Comparison of ENCODE assay signal across 15 mouse cellular contexts in the genomic region with DNA sequence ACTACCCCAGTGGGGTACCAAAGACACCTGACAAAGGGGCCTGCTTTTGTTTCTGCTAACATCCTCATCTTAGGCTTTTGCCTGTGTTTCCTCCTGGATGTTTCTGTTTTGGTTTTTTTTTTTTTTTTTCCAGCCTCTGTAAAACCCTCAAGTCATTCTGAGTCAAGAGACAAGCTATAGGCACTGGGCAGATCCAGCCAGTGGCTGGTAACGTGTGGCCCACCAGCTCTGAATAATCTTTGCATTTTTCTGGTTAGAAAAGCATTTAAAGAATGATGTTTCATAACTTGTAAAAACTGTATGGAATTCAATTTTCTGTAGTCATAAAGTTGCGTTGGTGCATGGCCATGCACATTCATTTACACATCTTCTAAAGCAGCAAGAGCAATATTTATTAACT.
"Had no signal": no experiment of that assay in that cellular context is flagged by ENCODE, and none has a peak within 500 bp of the region (broad histone marks: within the 10 kb centered on the region; RNA-seq: fewer than 3 reads in every experiment).

No protein-coding gene starts in this region.

- H3K9ac ChIP-seq: liver, embryonic 14.5 days; liver, postnatal 0 days; lung, embryonic 14.5 days; midbrain, embryonic 12.5 days; midbrain, embryonic 15.5 days; neural tube, embryonic 13.5 days had no signal

- ATAC-seq: liver, postnatal 0 days; lung, postnatal 0 days; midbrain, embryonic 15.5 days had no signal

- H3K4me1 ChIP-seq: midbrain, embryonic 12.5 days; midbrain, embryonic 15.5 days; neural tube, embryonic 13.5 days had no signal

- H3K4me2 ChIP-seq: liver, embryonic 11.5 days; lung, embryonic 14.5 days; midbrain, embryonic 12.5 days; midbrain, embryonic 15.5 days; neural tube, embryonic 13.5 days had no signal

- H3K4me3 ChIP-seq: midbrain, embryonic 12.5 days; midbrain, embryonic 15.5 days; neural tube, embryonic 13.5 days had no signal

- DNase-seq: kidney, adult 18-20 months; kidney, adult 9 months; kidney, postnatal 14 days; kidney, postnatal 4 days; liver, postnatal 0 days; lung, embryonic 14.5 days; right cerebral cortex, postnatal 14 days; right cerebral cortex, postnatal 4 days had no signal

- H3K9me3 ChIP-seq: midbrain, embryonic 12.5 days; midbrain, embryonic 15.5 days; neural tube, embryonic 13.5 days had no signal

- H3K36me3 ChIP-seq: midbrain, embryonic 12.5 days; midbrain, embryonic 15.5 days; neural tube, embryonic 13.5 days had no signal

- H3K27ac ChIP-seq: liver, embryonic 14.5 days; macrophage; midbrain, embryonic 12.5 days; midbrain, embryonic 15.5 days; neural tube, embryonic 13.5 days had no signal

- H3K27me3 ChIP-seq: midbrain, embryonic 12.5 days; midbrain, embryonic 15.5 days; neural tube, embryonic 13.5 days had no signal
